Mouse (Mus musculus): Measurements from ENCODE around the gene Tff1. TPM values are rescaled to one million over a fixed set of nuclear protein-coding genes. Genes with fewer than 3 reads are reported as not detected.

Tff1 gene
- not detected in 2 replicates for polyA plus RNA-seq (2015; fragmentation: Nextera tagmentation; extraction: Ambion mirVana)

- Histone ChIP-seq H3K36me3 (no peaks in the 10 kb centered on the region), H3K27me3 (replicated peaks) (no peaks in the 10 kb centered on the region), H3K9ac (no peak within 1 kb of the TSS), H3K27ac (replicated peaks) (no peak within 1 kb of the TSS), H3K4me1 (no peaks in the 10 kb centered on the region), H3K9me3 (no peaks in the 10 kb centered on the region), H3K4me2 (no peak within 1 kb of the TSS), H3K4me3 (no peak within 1 kb of the TSS)
- no peak for ATAC-seq (ENCODE audit: extremely low read depth, insufficient number of reproducible peaks, low FRiP score, low TSS enrichment)
- WGBS = 55% methylated on average over 6 of the region's 6 CpGs
These were observed at the start of gene Tff1 for GRCm38 (mm10) chr17:31165127-31165526. Gene Tff1, minus strand, starts transcription at chr17:31165277.

- WGBS = 85% methylated on average over 6 of the region's 6 CpGs
- H3K36me3 ChIP-seq = no peaks in the 10 kb centered on the region
- peaks cover 7% of the 10 kb centered on the region; the same call in 1 of the 2 replicates for H3K4me1 ChIP-seq
- H3K4me3 ChIP-seq = no peak overlapping the region
- H3K9me3 ChIP-seq = no peaks in the 10 kb centered on the region
- no peak for ATAC-seq (ENCODE audit: extremely low read depth, insufficient number of reproducible peaks, low FRiP score, low TSS enrichment)
- H3K27me3 ChIP-seq (replicated peaks) = no peaks in the 10 kb centered on the region
- no peak overlapping the region for H3K9ac ChIP-seq
- no peak overlapping the region for H3K4me2 ChIP-seq
- no peak overlapping the region for H3K27ac ChIP-seq (replicated peaks)
These were observed 46.8 kb upstream of the Tff1 start for GRCm38 (mm10) chr17:31211881-31212280.

GRCm38 (mm10) chr17:31210299-31210698 lies 45.2 kb upstream of the Tff1 start:
- no peaks in the 10 kb centered on the region for H3K27me3 ChIP-seq (replicated peaks)
- no peaks in the 10 kb centered on the region for H3K36me3 ChIP-seq
- no peak overlapping the region for H3K9ac ChIP-seq
- H3K4me2 ChIP-seq = no peak overlapping the region
- WGBS = 56% methylated on average over 7 of the region's 7 CpGs
- ATAC-seq (ENCODE audit: extremely low read depth, insufficient number of reproducible peaks, low FRiP score, low TSS enrichment) = no peak
- no peak overlapping the region for H3K4me3 ChIP-seq
- peaks cover 7% of the 10 kb centered on the region; the same call in 1 of the 2 replicates for H3K4me1 ChIP-seq
- H3K9me3 ChIP-seq = no peaks in the 10 kb centered on the region
- H3K27ac ChIP-seq (replicated peaks) = no peak overlapping the region

GRCm38 (mm10) chr17:31209376-31209930 lies 44.4 kb upstream of the Tff1 start:
- Histone ChIP-seq H3K4me3 (no peak overlapping the region), H3K36me3 (no peaks in the 10 kb centered on the region), H3K27ac (replicated peaks) (no peak overlapping the region), H3K9me3 (no peaks in the 10 kb centered on the region), H3K4me1 (peaks cover 7% of the 10 kb centered on the region; the same call in 1 of the 2 replicates), H3K9ac (no peak overlapping the region), H3K4me2 (no peak overlapping the region), H3K27me3 (replicated peaks) (no peaks in the 10 kb centered on the region)
- ATAC-seq (ENCODE audit: extremely low read depth, insufficient number of reproducible peaks, low FRiP score, low TSS enrichment) = no peak
- 85% methylated on average over 11 of the region's 11 CpGs for WGBS

GRCm38 (mm10) chr17:31208654-31209053 lies 43.6 kb upstream of the Tff1 start:
- no peaks in the 10 kb centered on the region for H3K36me3 ChIP-seq
- peaks cover 7% of the 10 kb centered on the region; the same call in 1 of the 2 replicates for H3K4me1 ChIP-seq
- 71% methylated on average over 8 of the region's 8 CpGs for WGBS
- H3K9me3 ChIP-seq = no peaks in the 10 kb centered on the region
- no peaks in the 10 kb centered on the region for H3K27me3 ChIP-seq (replicated peaks)
- H3K4me3 ChIP-seq = no peak overlapping the region
- no peak for ATAC-seq (ENCODE audit: extremely low read depth, insufficient number of reproducible peaks, low FRiP score, low TSS enrichment)
- H3K9ac ChIP-seq = no peak overlapping the region
- H3K4me2 ChIP-seq = no peak overlapping the region
- no peak overlapping the region for H3K27ac ChIP-seq (replicated peaks)

GRCm38 (mm10) chr17:31207771-31208334 lies 42.8 kb upstream of the Tff1 start, which contains the start of gene Ubash3a:
Gene Ubash3a, plus strand, starts transcription at chr17:31207873.
- no peak within 1 kb of the TSS for H3K27ac ChIP-seq (replicated peaks)
- H3K4me1 ChIP-seq = peaks cover 7% of the 10 kb centered on the region; the same call in 1 of the 2 replicates
- H3K36me3 ChIP-seq = no peaks in the 10 kb centered on the region
- H3K27me3 ChIP-seq (replicated peaks) = no peaks in the 10 kb centered on the region
- H3K9me3 ChIP-seq = no peaks in the 10 kb centered on the region
- H3K9ac ChIP-seq = no peak within 1 kb of the TSS
- no peak; the same call in 1 of the 2 replicates for ATAC-seq (ENCODE audit: extremely low read depth, insufficient number of reproducible peaks, low FRiP score, low TSS enrichment)
- H3K4me3 ChIP-seq = no peak within 1 kb of the TSS
- peak within 1 kb of the TSS; percentile 35; the same call in 1 of the 2 replicates for H3K4me2 ChIP-seq
- WGBS = 32% methylated on average over 12 of the region's 12 CpGs

GRCm38 (mm10) chr17:31198877-31199276 lies 33.8 kb upstream of the Tff1 start, which contains the start of gene Tmprss3:
Gene Tmprss3, minus strand, starts transcription at chr17:31198977.
- no peak for ATAC-seq (ENCODE audit: extremely low read depth, insufficient number of reproducible peaks, low FRiP score, low TSS enrichment)
- Histone ChIP-seq H3K36me3 (no peaks in the 10 kb centered on the region), H3K27ac (replicated peaks) (no peak within 1 kb of the TSS), H3K4me1 (no peaks in the 10 kb centered on the region), H3K4me2 (no peak within 1 kb of the TSS), H3K27me3 (replicated peaks) (no peaks in the 10 kb centered on the region), H3K9me3 (no peaks in the 10 kb centered on the region), H3K4me3 (no peak within 1 kb of the TSS), H3K9ac (no peak within 1 kb of the TSS)
- WGBS = 76% methylated on average over 11 of the region's 11 CpGs

- Histone ChIP-seq H3K9me3 (no peaks in the 10 kb centered on the region), H3K4me2 (no peak overlapping the region), H3K9ac (no peak overlapping the region), H3K4me1 (no peaks in the 10 kb centered on the region), H3K4me3 (no peak overlapping the region), H3K27me3 (replicated peaks) (no peaks in the 10 kb centered on the region), H3K36me3 (no peaks in the 10 kb centered on the region), H3K27ac (replicated peaks) (no peak overlapping the region)
- no peak for ATAC-seq (ENCODE audit: extremely low read depth, insufficient number of reproducible peaks, low FRiP score, low TSS enrichment)
- WGBS = 82% methylated on average over 7 of the region's 7 CpGs
These were observed 31.2 kb upstream of the Tff1 start for GRCm38 (mm10) chr17:31196283-31196682.

- WGBS = 66% methylated on average over 6 of the region's 6 CpGs
- Histone ChIP-seq H3K9me3 (no peaks in the 10 kb centered on the region), H3K36me3 (no peaks in the 10 kb centered on the region), H3K9ac (no peak overlapping the region), H3K4me1 (no peaks in the 10 kb centered on the region), H3K4me2 (no peak overlapping the region), H3K4me3 (no peak overlapping the region), H3K27me3 (replicated peaks) (no peaks in the 10 kb centered on the region), H3K27ac (replicated peaks) (no peak overlapping the region)
- ATAC-seq (ENCODE audit: extremely low read depth, insufficient number of reproducible peaks, low FRiP score, low TSS enrichment) = no peak
These were observed 30.1 kb upstream of the Tff1 start for GRCm38 (mm10) chr17:31195207-31195606.

- no peak overlapping the region for H3K4me3 ChIP-seq
- no peak for ATAC-seq (ENCODE audit: extremely low read depth, insufficient number of reproducible peaks, low FRiP score, low TSS enrichment)
- no peak overlapping the region for H3K4me2 ChIP-seq
- H3K27me3 ChIP-seq (replicated peaks) = 0 out of 2 replicates have a peak, but pooled peaks cover 3% of the 10 kb centered on the region
- H3K27ac ChIP-seq (replicated peaks) = no peak overlapping the region
- H3K36me3 ChIP-seq = no peaks in the 10 kb centered on the region
- WGBS = 81% methylated on average over 9 of the region's 9 CpGs
- no peaks in the 10 kb centered on the region for H3K9me3 ChIP-seq
- no peak overlapping the region for H3K9ac ChIP-seq
- no peaks in the 10 kb centered on the region for H3K4me1 ChIP-seq
These were observed 28.3 kb upstream of the Tff1 start for GRCm38 (mm10) chr17:31193360-31193759.

GRCm38 (mm10) chr17:31192663-31193062 lies 27.6 kb upstream of the Tff1 start:
- Histone ChIP-seq H3K4me2 (no peak overlapping the region), H3K4me3 (no peak overlapping the region), H3K9ac (no peak overlapping the region), H3K4me1 (no peaks in the 10 kb centered on the region), H3K9me3 (no peaks in the 10 kb centered on the region), H3K27me3 (replicated peaks) (0 out of 2 replicates have a peak, but pooled peaks cover 3% of the 10 kb centered on the region), H3K36me3 (no peaks in the 10 kb centered on the region), H3K27ac (replicated peaks) (no peak overlapping the region)
- 57% methylated on average over 2 of the region's 2 CpGs for WGBS
- no peak for ATAC-seq (ENCODE audit: extremely low read depth, insufficient number of reproducible peaks, low FRiP score, low TSS enrichment)

GRCm38 (mm10) chr17:31191825-31192224 lies 26.7 kb upstream of the Tff1 start:
- WGBS = 77% methylated on average over 8 of the region's 8 CpGs
- no peak for ATAC-seq (ENCODE audit: extremely low read depth, insufficient number of reproducible peaks, low FRiP score, low TSS enrichment)
- H3K4me3 ChIP-seq = no peak overlapping the region
- H3K27ac ChIP-seq (replicated peaks) = no peak overlapping the region
- H3K4me2 ChIP-seq = no peak overlapping the region
- no peaks in the 10 kb centered on the region for H3K4me1 ChIP-seq
- H3K9me3 ChIP-seq = no peaks in the 10 kb centered on the region
- no peaks in the 10 kb centered on the region for H3K36me3 ChIP-seq
- H3K9ac ChIP-seq = no peak overlapping the region
- H3K27me3 ChIP-seq (replicated peaks) = 0 out of 2 replicates have a peak, but pooled peaks cover 3% of the 10 kb centered on the region

Measured in heart, embryonic 13.5 days (tissue).